Mouse (Mus musculus) liver, embryonic 15.5 days (tissue): ENCODE measurements around the gene Olfr10. TPM values are rescaled to one million over a fixed set of nuclear protein-coding genes. Genes with fewer than 3 reads are reported as not detected.

Experiments used
- ATAC-seq: fragments of 200-750 bp; cut with Nextera tagmentation; 2 replicates; pipeline ENCODE4 v1.8.0; 2017; ENCODE audit warnings: moderate number of reproducible peaks, mild to moderate bottlenecking, moderate library complexity; ENCODE audit not compliant: insufficient read depth
- H3K27ac ChIP-seq: fragments of 300-500 bp; sonication (generic); replicated peaks from 2 replicates; pipeline ENCODE4 v1.5.1; 2015; ENCODE audit warnings: mild to moderate bottlenecking, inconsistent platforms
- H3K27me3 ChIP-seq: fragments of 300-500 bp; sonication (generic); 2 replicates; pipeline ENCODE4 v1.6.1; 2015; ENCODE audit warnings: mild to moderate bottlenecking, inconsistent platforms
- H3K36me3 ChIP-seq: fragments of 300-500 bp; sonication (generic); replicated peaks from 2 replicates; pipeline ENCODE4 v1.6.1; 2015; ENCODE audit warnings: moderate library complexity, mild to moderate bottlenecking, inconsistent platforms
- H3K4me1 ChIP-seq: fragments of 300-500 bp; sonication (generic); replicated peaks from 2 replicates; pipeline ENCODE4 v1.6.1; 2015; ENCODE audit warnings: inconsistent platforms
- H3K4me2 ChIP-seq: fragments of 300-500 bp; sonication (generic); 2 replicates; pipeline ENCODE4 v1.6.1; 2015; ENCODE audit warnings: moderate library complexity, mild to moderate bottlenecking, inconsistent platforms
- H3K4me3 ChIP-seq: fragments of 300-500 bp; sonication (generic); replicated peaks from 2 replicates; pipeline ENCODE4 v1.5.1; 2015; ENCODE audit warnings: mild to moderate bottlenecking, inconsistent platforms
- H3K9ac ChIP-seq: fragments of 300-500 bp; sonication (generic); 2 replicates; pipeline ENCODE4 v1.6.1; 2015; ENCODE audit warnings: moderate library complexity, mild to moderate bottlenecking, inconsistent platforms
- H3K9me3 ChIP-seq: fragments of 300-500 bp; sonication (generic); replicated peaks from 2 replicates; pipeline ENCODE4 v1.6.1; 2016; ENCODE audit warnings: inconsistent platforms
- WGBS: fragments of 180-500 bp; shearing (Covaris S2); methylation state at CpG from one replicate; pipeline ENCODE4 v1.1.7; 2015; ENCODE audit warnings: mixed read lengths; ENCODE audit not compliant: insufficient replicate concordance; 5-methylcytosine and 5-hydroxymethylcytosine counted together
- polyA plus RNA-seq: library from polyadenylated mRNA; unstranded; fragments of >200 nt; fragmentation: Nextera tagmentation; extraction: Ambion mirVana; gene quantifications from 2 replicates; pipeline ENCODE4 v1.2.1, GENCODE M21; 2015

Gene Olfr10
- polyA plus RNA-seq = not detected in 2 replicates

- no peak within 1 kb of the TSS for H3K4me2 ChIP-seq
- H3K9ac ChIP-seq = no peak within 1 kb of the TSS
- no peaks in the 10 kb centered on the region for H3K27me3 ChIP-seq
- no peaks in the 10 kb centered on the region for H3K36me3 ChIP-seq
- H3K4me1 ChIP-seq = no peaks in the 10 kb centered on the region
- H3K4me3 ChIP-seq = no peak within 1 kb of the TSS
- ATAC-seq = no peak
- H3K27ac ChIP-seq = no peak within 1 kb of the TSS
- no peaks in the 10 kb centered on the region for H3K9me3 ChIP-seq
These were observed at the start of gene Olfr10 for GRCm38 (mm10) chr11:49304441-49304840. Olfr10 (plus strand) TSS chr11:49304741.

GRCm38 (mm10) chr11:49259296-49259695, 45.2 kb upstream of the Olfr10 start:
- WGBS = 71% methylated on average over 2 of the region's 2 CpGs
- H3K9me3 ChIP-seq = no peaks in the 10 kb centered on the region
- no peaks in the 10 kb centered on the region for H3K27me3 ChIP-seq
- H3K9ac ChIP-seq = no peak overlapping the region
- peaks cover 44% of the 10 kb centered on the region for H3K4me1 ChIP-seq
- H3K27ac ChIP-seq = peak overlapping the region; percentile 42
- peak overlapping the region; percentile 8; the same call in 1 of the 2 replicates for H3K4me2 ChIP-seq
- no peak for ATAC-seq
- no peak overlapping the region for H3K4me3 ChIP-seq
- peaks cover 89% of the 10 kb centered on the region for H3K36me3 ChIP-seq

- WGBS = 41% methylated on average over 1 of the region's 1 CpGs
- no peak for ATAC-seq
These were observed 44.7 kb upstream of the Olfr10 start for GRCm38 (mm10) chr11:49259829-49260228.

GRCm38 (mm10) chr11:49260598-49261312, 43.8 kb upstream of the Olfr10 start:
- Histone ChIP-seq H3K4me3 (no peak overlapping the region), H3K4me2 (no peak overlapping the region), H3K27me3 (no peaks in the 10 kb centered on the region), H3K9ac (no peak overlapping the region), H3K9me3 (no peaks in the 10 kb centered on the region), H3K36me3 (peaks cover 86% of the 10 kb centered on the region), H3K4me1 (peaks cover 37% of the 10 kb centered on the region), H3K27ac (no peak overlapping the region)
- peak; percentile 13; the same call in 1 of the 2 replicates for ATAC-seq
- WGBS = 91% methylated on average over 21 of the region's 21 CpGs

More at GRCm38 (mm10) chr11:49259829-49260228, 44.7 kb upstream of the Olfr10 start:
- Histone ChIP-seq H3K27ac (peak overlapping the region; percentile 42), H3K4me2 (no peak overlapping the region), H3K4me1 (peaks cover 44% of the 10 kb centered on the region), H3K27me3 (no peaks in the 10 kb centered on the region), H3K9me3 (no peaks in the 10 kb centered on the region), H3K9ac (no peak overlapping the region), H3K36me3 (peaks cover 89% of the 10 kb centered on the region), H3K4me3 (no peak overlapping the region)

GRCm38 (mm10) chr11:49261313-49261855, 43.2 kb upstream of the Olfr10 start:
- H3K9ac ChIP-seq = no peak overlapping the region
- peaks cover 40% of the 10 kb centered on the region for H3K4me1 ChIP-seq
- no peak overlapping the region for H3K4me2 ChIP-seq
- H3K9me3 ChIP-seq = no peaks in the 10 kb centered on the region
- peaks cover 85% of the 10 kb centered on the region for H3K36me3 ChIP-seq
- H3K4me3 ChIP-seq = no peak overlapping the region
- WGBS = 84% methylated on average over 14 of the region's 14 CpGs
- H3K27me3 ChIP-seq = no peaks in the 10 kb centered on the region
- no peak overlapping the region for H3K27ac ChIP-seq
- no peak for ATAC-seq

- H3K36me3 ChIP-seq = peaks cover 76% of the 10 kb centered on the region
- no peak overlapping the region for H3K4me3 ChIP-seq
- no peak for ATAC-seq
- H3K9me3 ChIP-seq = no peaks in the 10 kb centered on the region
- no peaks in the 10 kb centered on the region for H3K27me3 ChIP-seq
- 90% methylated on average over 5 of the region's 5 CpGs for WGBS
- no peak overlapping the region for H3K4me2 ChIP-seq
- H3K9ac ChIP-seq = no peak overlapping the region
- H3K4me1 ChIP-seq = peaks cover 37% of the 10 kb centered on the region
- H3K27ac ChIP-seq = no peak overlapping the region
These were observed 42.3 kb upstream of the Olfr10 start for GRCm38 (mm10) chr11:49262286-49262685.

- peaks cover 72% of the 10 kb centered on the region for H3K36me3 ChIP-seq
- no peak overlapping the region for H3K4me2 ChIP-seq
- no peak for ATAC-seq
- no peak overlapping the region for H3K27ac ChIP-seq
- H3K4me1 ChIP-seq = peaks cover 45% of the 10 kb centered on the region
- H3K4me3 ChIP-seq = no peak overlapping the region
- WGBS = 89% methylated on average over 6 of the region's 6 CpGs
- no peak overlapping the region for H3K9ac ChIP-seq
- no peaks in the 10 kb centered on the region for H3K9me3 ChIP-seq
- H3K27me3 ChIP-seq = no peaks in the 10 kb centered on the region
These were observed 41.4 kb upstream of the Olfr10 start for GRCm38 (mm10) chr11:49263149-49263548.

GRCm38 (mm10) chr11:49264081-49264480, 40.5 kb upstream of the Olfr10 start:
- H3K9ac ChIP-seq = no peak overlapping the region
- ATAC-seq = no peak
- no peak overlapping the region for H3K4me3 ChIP-seq
- no peak overlapping the region for H3K27ac ChIP-seq
- 82% methylated on average over 7 of the region's 7 CpGs for WGBS
- no peaks in the 10 kb centered on the region for H3K27me3 ChIP-seq
- H3K36me3 ChIP-seq = peaks cover 67% of the 10 kb centered on the region
- H3K9me3 ChIP-seq = no peaks in the 10 kb centered on the region
- no peak overlapping the region for H3K4me2 ChIP-seq
- peaks cover 45% of the 10 kb centered on the region for H3K4me1 ChIP-seq

- no peak overlapping the region for H3K9ac ChIP-seq
These were observed 39.9 kb upstream of the Olfr10 start for GRCm38 (mm10) chr11:49264622-49265021.

GRCm38 (mm10) chr11:49265101-49265500, 39.4 kb upstream of the Olfr10 start:
- Histone ChIP-seq H3K36me3 (peaks cover 59% of the 10 kb centered on the region), H3K9me3 (no peaks in the 10 kb centered on the region), H3K4me1 (peaks cover 41% of the 10 kb centered on the region), H3K27me3 (no peaks in the 10 kb centered on the region), H3K4me2 (no peak overlapping the region), H3K27ac (no peak overlapping the region), H3K9ac (no peak overlapping the region), H3K4me3 (no peak overlapping the region)
- WGBS = 74% methylated on average over 8 of the region's 8 CpGs
- no peak for ATAC-seq

More at GRCm38 (mm10) chr11:49264622-49265021, 39.9 kb upstream of the Olfr10 start:
- Histone ChIP-seq H3K4me2 (no peak overlapping the region), H3K4me3 (no peak overlapping the region), H3K4me1 (peaks cover 43% of the 10 kb centered on the region), H3K36me3 (peaks cover 63% of the 10 kb centered on the region), H3K27me3 (no peaks in the 10 kb centered on the region), H3K9me3 (no peaks in the 10 kb centered on the region), H3K27ac (no peak overlapping the region)
- ATAC-seq = no peak
- WGBS = 60% methylated on average over 11 of the region's 11 CpGs

GRCm38 (mm10) chr11:49266671-49267070, 37.9 kb upstream of the Olfr10 start:
- Histone ChIP-seq H3K4me1 (peaks cover 30% of the 10 kb centered on the region), H3K27me3 (no peaks in the 10 kb centered on the region), H3K9me3 (no peaks in the 10 kb centered on the region), H3K4me3 (no peak overlapping the region), H3K9ac (no peak overlapping the region), H3K36me3 (peaks cover 43% of the 10 kb centered on the region), H3K4me2 (no peak overlapping the region), H3K27ac (peak overlapping the region; percentile 41)
- 65% methylated on average over 6 of the region's 6 CpGs for WGBS
- peak; percentile 54; the same call in 1 of the 2 replicates for ATAC-seq
